Mouse (Mus musculus) ES-Bruce4 (cell line): ENCODE data around the gene Tenm1. TPM values are rescaled to one million over a fixed set of nuclear protein-coding genes. Genes with fewer than 3 reads are reported as not detected.
A peak's percentile ranks its signal among the peaks of the same experiment; 100 is the strongest.

ENCODE experiments used
- H3K27ac ChIP-seq: 2 replicates; pipeline ENCODE4 v1.5.1; 2012; ENCODE audit warnings: low read length, inconsistent platforms; ENCODE audit not compliant: insufficient read depth
- H3K27me3 ChIP-seq: 2 replicates; pipeline ENCODE4 v1.6.1; 2012; ENCODE audit warnings: mild to moderate bottlenecking, low read length, inconsistent platforms; ENCODE audit not compliant: control insufficient read depth, poor library complexity, insufficient read depth, severe bottlenecking
- H3K36me3 ChIP-seq: 2 replicates; pipeline ENCODE4 v1.6.1; 2012; ENCODE audit warnings: inconsistent platforms, mild to moderate bottlenecking, low read length, moderate library complexity; ENCODE audit not compliant: control insufficient read depth, poor library complexity, insufficient read depth, severe bottlenecking
- H3K4me1 ChIP-seq: one replicate; pipeline ENCODE4 v1.8.1; 2011; ENCODE audit warnings: low read length; ENCODE audit not compliant: control insufficient read depth, insufficient read depth
- H3K4me3 ChIP-seq: 2 replicates; pipeline ENCODE4 v1.5.1; 2011; ENCODE audit warnings: low read depth, mild to moderate bottlenecking, low read length
- H3K9ac ChIP-seq: 2 replicates; pipeline ENCODE4 v1.6.1; 2012; ENCODE audit warnings: low read depth, mild to moderate bottlenecking, inconsistent platforms; ENCODE audit not compliant: poor library complexity, severe bottlenecking
- H3K9me3 ChIP-seq: replicated peaks from 2 replicates; pipeline ENCODE4 v1.6.1; 2012; ENCODE audit warnings: mild to moderate bottlenecking, low read length, inconsistent platforms; ENCODE audit not compliant: control insufficient read depth, poor library complexity, insufficient read depth, severe bottlenecking
- CTCF ChIP-seq: IDR thresholded peaks from one replicate; pipeline ENCODE4 v1.8.1; 2011; ENCODE audit warnings: low read depth, low read length
- EP300 ChIP-seq: IDR thresholded peaks from 2 replicates; pipeline ENCODE4 v1.6.1; 2011; ENCODE audit warnings: low read depth, low read length; ENCODE audit not compliant: insufficient read depth
- POLR2A ChIP-seq: IDR thresholded peaks from one replicate; pipeline ENCODE4 v1.8.1; 2011; ENCODE audit warnings: low read length; ENCODE audit not compliant: insufficient read depth
- polyA plus RNA-seq: library from polyadenylated mRNA; stranded (reverse); fragments of >200 nt; gene quantifications from 2 replicates; pipeline ENCODE4 v1.2.4, GENCODE M21; 2011; ENCODE audit warnings: low read depth; ENCODE audit not compliant: missing spikeins, insufficient read depth, insufficient read length

The Tenm1 gene
- polyA plus RNA-seq, 1 experiment: 0.57 TPM

GRCm38 (mm10) chrX:42557284-42557683, 871.6 kb downstream of the Tenm1 start:
- no peak overlapping the region for H3K9ac ChIP-seq
- H3K27me3 ChIP-seq: no peaks in the 10 kb centered on the region
- H3K4me3 ChIP-seq: no peak overlapping the region
- H3K27ac ChIP-seq: no peak overlapping the region
- no peak for TF ChIP-seq POLR2A
- peak; percentile 44 for TF ChIP-seq CTCF
- no peak for TF ChIP-seq EP300
- no peaks in the 10 kb centered on the region for H3K4me1 ChIP-seq
- H3K9me3 ChIP-seq: no peaks in the 10 kb centered on the region
- H3K36me3 ChIP-seq: no peaks in the 10 kb centered on the region

- no peak overlapping the region for H3K4me3 ChIP-seq
- H3K9ac ChIP-seq: no peak overlapping the region
- H3K4me1 ChIP-seq: no peaks in the 10 kb centered on the region
- TF ChIP-seq EP300 (no peak), CTCF (no peak), POLR2A (no peak)
- no peak overlapping the region for H3K27ac ChIP-seq
- H3K9me3 ChIP-seq: no peaks in the 10 kb centered on the region
- no peaks in the 10 kb centered on the region for H3K27me3 ChIP-seq
- H3K36me3 ChIP-seq: no peaks in the 10 kb centered on the region
Measured at GRCm38 (mm10) chrX:42548513-42548912, 880.4 kb downstream of the Tenm1 start.

- no peak for TF ChIP-seq EP300
- TF ChIP-seq CTCF: no peak
- Histone ChIP-seq H3K27ac (no peak overlapping the region), H3K4me1 (no peaks in the 10 kb centered on the region), H3K36me3 (no peaks in the 10 kb centered on the region), H3K27me3 (no peaks in the 10 kb centered on the region), H3K9ac (no peak overlapping the region), H3K4me3 (no peak overlapping the region), H3K9me3 (no peaks in the 10 kb centered on the region)
Measured at GRCm38 (mm10) chrX:42545076-42545475, 883.9 kb downstream of the Tenm1 start.

- no peaks in the 10 kb centered on the region for H3K9me3 ChIP-seq
- H3K4me1 ChIP-seq: no peaks in the 10 kb centered on the region
- H3K36me3 ChIP-seq: no peaks in the 10 kb centered on the region
- no peaks in the 10 kb centered on the region for H3K27me3 ChIP-seq
- no peak overlapping the region for H3K4me3 ChIP-seq
- TF ChIP-seq EP300 (no peak), CTCF (no peak), POLR2A (no peak)
- no peak overlapping the region for H3K27ac ChIP-seq
- no peak overlapping the region for H3K9ac ChIP-seq
Measured at GRCm38 (mm10) chrX:42540756-42541053, 888.2 kb downstream of the Tenm1 start.

GRCm38 (mm10) chrX:42540030-42540755, 888.7 kb downstream of the Tenm1 start:
- Histone ChIP-seq H3K27ac (no peak overlapping the region), H3K9ac (no peak overlapping the region)

GRCm38 (mm10) chrX:42530703-42531102, 898.2 kb downstream of the Tenm1 start:
- no peak overlapping the region for H3K27ac ChIP-seq
- H3K27me3 ChIP-seq: no peaks in the 10 kb centered on the region
- H3K4me1 ChIP-seq: no peaks in the 10 kb centered on the region
- no peaks in the 10 kb centered on the region for H3K36me3 ChIP-seq
- no peak for TF ChIP-seq POLR2A
- TF ChIP-seq EP300: no peak
- TF ChIP-seq CTCF: no peak
- no peak overlapping the region for H3K4me3 ChIP-seq
- no peak overlapping the region for H3K9ac ChIP-seq
- no peaks in the 10 kb centered on the region for H3K9me3 ChIP-seq

More at GRCm38 (mm10) chrX:42540030-42540755, 888.7 kb downstream of the Tenm1 start:
- H3K27me3 ChIP-seq: no peaks in the 10 kb centered on the region
- no peak for TF ChIP-seq EP300
- no peaks in the 10 kb centered on the region for H3K36me3 ChIP-seq
- H3K4me1 ChIP-seq: no peaks in the 10 kb centered on the region
- H3K9me3 ChIP-seq: no peaks in the 10 kb centered on the region
- H3K4me3 ChIP-seq: no peak overlapping the region
